1 mouse cellular context compared by ENCODE assay signal in genomic region chr11:65739880-65740279, GRCm38 (mm10).
TF ChIP-seq lines count a peak whose summit lies in the region.

No protein-coding gene starts in this region.

TF ChIP-seq in MEL, 35 proteins besides CTCF, POLR2A, EP300 and RAD21 (continued from another document):
- peak; percentile 70; the same call in 1 of the 2 replicates for TF ChIP-seq GATA1 (IDR thresholded peaks at IDR 0.05; ENCODE audit: low read depth, low read length)
- TF ChIP-seq KAT2A (conservative IDR thresholded peaks at IDR 0.05; ENCODE audit: low read depth, low read length) = no peak
- no peak for TF ChIP-seq USF1 (IDR thresholded peaks at IDR 0.05; ENCODE audit: low read depth, low read length)
- no peak for TF ChIP-seq NELFE (IDR thresholded peaks at IDR 0.05; ENCODE audit: low read depth, low read length)
- no peak for TF ChIP-seq UBTF (IDR thresholded peaks at IDR 0.05; ENCODE audit: borderline replicate concordance, insufficient read depth, low read depth, low read length)
- no peak for TF ChIP-seq E2F4 (IDR thresholded peaks at IDR 0.05; ENCODE audit: borderline replicate concordance, low read depth, low read length)
- no peak for TF ChIP-seq CHD1 (IDR thresholded peaks at IDR 0.05; ENCODE audit: low read depth, low read length)
- no peak for TF ChIP-seq CHD2 (IDR thresholded peaks at IDR 0.05; ENCODE audit: low read length)
- no peak for TF ChIP-seq TAL1 (IDR thresholded peaks at IDR 0.05; ENCODE audit: low read length)
- TF ChIP-seq SMC3 (IDR thresholded peaks at IDR 0.05; ENCODE audit: low read depth, low read length) = no peak
- TF ChIP-seq MYB (IDR thresholded peaks at IDR 0.05; ENCODE audit: low read depth, low read length) = no peak
- TF ChIP-seq ELF1 (IDR thresholded peaks at IDR 0.05; ENCODE audit: low read depth, low read length) = no peak
- TF ChIP-seq SIN3A (IDR thresholded peaks at IDR 0.05; ENCODE audit: low read length) = peak; percentile 60; the same call in 1 of the 2 replicates
